Mouse (Mus musculus): ENCODE data around the gene Ano6. TPM values are rescaled to one million over a fixed set of nuclear protein-coding genes. Genes with fewer than 3 reads are reported as not detected.

Ano6 gene
- total and polyA plus RNA-seq, 3 experiments: 14.1 to 19.6 (median 17.3) TPM

DNA sequence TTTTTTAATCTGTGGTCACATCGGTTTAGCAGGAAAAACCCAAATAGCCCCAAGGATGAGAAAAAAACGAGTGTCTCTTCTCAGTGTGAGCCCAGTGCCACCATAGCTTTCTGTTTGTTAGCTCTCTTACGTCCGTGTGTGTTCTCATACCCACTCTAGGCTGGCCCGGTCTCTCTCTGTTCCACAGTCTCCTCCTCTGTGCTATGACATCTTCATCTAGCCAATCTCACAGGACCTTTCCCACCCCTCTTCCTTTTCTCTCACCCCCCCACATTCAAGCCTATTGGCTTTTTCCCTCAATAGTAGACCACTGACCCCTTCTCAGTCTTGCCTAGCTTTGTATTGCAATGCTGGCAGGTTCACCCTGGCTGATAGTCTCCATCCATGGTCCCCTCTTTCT lies 179.5 kb downstream of the Ano6 start:
- H3K27ac ChIP-seq: no peak overlapping the region
- H3K79me2 ChIP-seq (replicated peaks; ENCODE audit: control insufficient read depth, insufficient read depth, low read length): no peaks in the 10 kb centered on the region
- intact Hi-C loops (cut with DNase I): no loop called here
- no peaks in the 10 kb centered on the region; the same call in 1 of the 2 replicates for H3K36me3 ChIP-seq (ENCODE audit: control insufficient read depth, insufficient read depth, low read length)
- H3K4me1 ChIP-seq (ENCODE audit: control insufficient read depth, insufficient read depth, low read length): no peaks in the 10 kb centered on the region
- H3K4me3 ChIP-seq: no peak overlapping the region
- WGBS: 90% methylated on average over 5 of the region's 5 CpGs
- DNase-seq: no peak
- H3K27me3 ChIP-seq (ENCODE audit: control insufficient read depth, insufficient read depth, low read length): no peaks in the 10 kb centered on the region
- no peak for TF ChIP-seq CTCF (IDR thresholded peaks at IDR 0.05)
- no peak for TF ChIP-seq EP300 (IDR thresholded peaks at IDR 0.05; ENCODE audit: insufficient read depth, low read depth, low read length)
- TF ChIP-seq POLR2A (IDR thresholded peaks at IDR 0.05; ENCODE audit: insufficient read depth, low read depth, low read length): no peak
- no peak overlapping the region for H3K9ac ChIP-seq (ENCODE audit: low read depth, low read length)

DNA sequence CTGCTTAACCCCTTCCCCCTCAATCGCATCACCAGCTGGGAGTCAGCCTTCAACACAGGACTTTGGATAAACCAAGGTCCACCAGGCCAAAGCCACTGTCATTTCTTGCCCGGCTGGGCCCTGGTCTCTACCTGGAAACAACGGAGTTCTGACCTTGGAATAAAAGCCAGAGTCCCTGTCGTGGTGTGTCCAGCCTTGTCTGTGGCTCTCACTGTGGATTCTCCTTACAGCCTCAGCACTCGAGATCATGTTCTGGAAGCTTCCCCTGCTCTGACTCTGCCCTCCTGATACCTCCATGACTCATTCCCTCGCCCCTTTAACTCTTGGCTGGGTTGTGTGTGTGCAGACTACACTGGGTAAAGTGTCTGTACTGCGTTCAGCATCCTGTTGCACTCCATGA lies 180.0 kb downstream of the Ano6 start:
- no peaks in the 10 kb centered on the region for H3K4me1 ChIP-seq (ENCODE audit: control insufficient read depth, insufficient read depth, low read length)
- H3K4me3 ChIP-seq: no peak overlapping the region
- no peaks in the 10 kb centered on the region for H3K27me3 ChIP-seq (ENCODE audit: control insufficient read depth, insufficient read depth, low read length)
- no peaks in the 10 kb centered on the region; the same call in 1 of the 2 replicates for H3K36me3 ChIP-seq (ENCODE audit: control insufficient read depth, insufficient read depth, low read length)
- TF ChIP-seq EP300 (IDR thresholded peaks at IDR 0.05; ENCODE audit: insufficient read depth, low read depth, low read length) (no peak), CTCF (IDR thresholded peaks at IDR 0.05) (no peak), POLR2A (IDR thresholded peaks at IDR 0.05; ENCODE audit: insufficient read depth, low read depth, low read length) (no peak)
- H3K79me2 ChIP-seq (replicated peaks; ENCODE audit: control insufficient read depth, insufficient read depth, low read length): no peaks in the 10 kb centered on the region
- no peak for DNase-seq
- no peak overlapping the region for H3K9ac ChIP-seq (ENCODE audit: low read depth, low read length)
- intact Hi-C loops (cut with DNase I): no loop called here
- no peak overlapping the region for H3K27ac ChIP-seq
- 89% methylated on average over 7 of the region's 7 CpGs for WGBS

DNA sequence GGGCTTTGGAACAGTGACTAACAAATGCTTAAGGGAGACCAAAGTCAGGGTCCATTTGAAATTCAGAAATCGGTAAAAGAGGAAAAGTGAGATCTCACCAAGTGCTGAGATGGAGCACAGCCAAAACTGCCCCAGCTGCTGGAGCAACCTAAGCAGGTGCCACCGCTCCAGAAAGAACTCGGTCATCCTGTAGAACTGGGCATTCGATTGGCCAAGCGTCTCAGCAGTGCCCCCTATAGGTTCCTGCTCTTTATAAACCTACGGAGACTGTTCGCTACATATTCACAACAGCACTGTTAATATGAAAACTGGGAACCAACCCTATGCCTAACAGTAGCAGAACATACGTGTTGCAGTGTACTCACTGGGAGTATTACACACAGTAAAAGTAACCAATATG lies 180.7 kb downstream of the Ano6 start:
- WGBS: 92% methylated on average over 8 of the region's 8 CpGs
- H3K9ac ChIP-seq (ENCODE audit: low read depth, low read length): no peak overlapping the region
- TF ChIP-seq POLR2A (IDR thresholded peaks at IDR 0.05; ENCODE audit: insufficient read depth, low read depth, low read length) (no peak), CTCF (IDR thresholded peaks at IDR 0.05) (peak; percentile 60), EP300 (IDR thresholded peaks at IDR 0.05; ENCODE audit: insufficient read depth, low read depth, low read length) (no peak)
- no peaks in the 10 kb centered on the region for H3K27me3 ChIP-seq (ENCODE audit: control insufficient read depth, insufficient read depth, low read length)
- H3K36me3 ChIP-seq (ENCODE audit: control insufficient read depth, insufficient read depth, low read length): no peaks in the 10 kb centered on the region; the same call in 1 of the 2 replicates
- H3K4me3 ChIP-seq: no peak overlapping the region
- H3K27ac ChIP-seq: no peak overlapping the region
- no peak for DNase-seq
- no peaks in the 10 kb centered on the region for H3K4me1 ChIP-seq (ENCODE audit: control insufficient read depth, insufficient read depth, low read length)
- intact Hi-C loops (cut with DNase I): no loop called here
- no peaks in the 10 kb centered on the region for H3K79me2 ChIP-seq (replicated peaks; ENCODE audit: control insufficient read depth, insufficient read depth, low read length)

DNA sequence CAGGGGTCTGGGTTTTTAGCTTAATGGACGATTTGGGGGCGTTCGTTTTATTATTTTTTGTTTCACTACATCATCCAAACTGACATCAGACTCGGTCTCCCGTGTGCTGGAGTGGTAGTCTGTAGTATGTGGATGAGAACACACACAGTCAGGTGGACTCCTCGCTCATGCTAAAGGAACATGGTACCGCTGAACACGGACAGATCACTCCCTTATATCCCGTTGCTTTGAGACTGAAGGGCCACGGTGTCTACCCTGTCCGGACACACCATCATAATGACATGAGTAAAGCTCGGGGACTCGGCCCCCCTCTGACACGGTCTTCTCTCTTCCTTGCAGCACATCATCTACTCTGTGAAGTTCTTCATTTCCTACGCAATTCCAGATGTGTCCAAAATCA lies 181.5 kb downstream of the Ano6 start:
- Histone ChIP-seq H3K36me3 (ENCODE audit: control insufficient read depth, insufficient read depth, low read length) (no peaks in the 10 kb centered on the region), H3K9ac (ENCODE audit: low read depth, low read length) (no peak overlapping the region), H3K27me3 (ENCODE audit: control insufficient read depth, insufficient read depth, low read length) (no peaks in the 10 kb centered on the region), H3K27ac (no peak overlapping the region), H3K79me2 (replicated peaks; ENCODE audit: control insufficient read depth, insufficient read depth, low read length) (no peaks in the 10 kb centered on the region), H3K4me1 (ENCODE audit: control insufficient read depth, insufficient read depth, low read length) (no peaks in the 10 kb centered on the region), H3K4me3 (no peak overlapping the region)
- no peak for DNase-seq
- WGBS: 95% methylated on average over 15 of the region's 15 CpGs
- TF ChIP-seq EP300 (IDR thresholded peaks at IDR 0.05; ENCODE audit: insufficient read depth, low read depth, low read length) (no peak), CTCF (IDR thresholded peaks at IDR 0.05) (no peak), POLR2A (IDR thresholded peaks at IDR 0.05; ENCODE audit: insufficient read depth, low read depth, low read length) (no peak)
- intact Hi-C loops (cut with DNase I): no loop called here

DNA sequence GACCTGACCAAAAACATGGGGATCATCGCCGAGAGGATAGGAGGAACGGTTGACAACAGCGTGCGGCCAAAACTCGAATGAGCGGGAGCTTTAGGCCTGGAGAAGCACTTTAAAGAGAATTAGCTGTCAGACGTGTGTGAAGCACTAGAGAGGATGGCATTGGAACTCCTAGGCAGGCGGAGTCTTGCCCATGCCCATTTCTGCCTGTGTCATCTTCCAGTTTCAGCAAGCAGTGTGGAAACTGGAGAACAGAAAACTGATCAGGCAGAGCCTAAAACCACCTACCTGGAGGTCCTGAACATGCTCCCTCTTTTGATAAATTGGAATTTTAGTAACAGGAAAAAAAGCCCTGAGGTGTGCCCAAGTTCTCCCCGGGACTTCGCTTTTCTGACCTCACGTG lies 182.0 kb downstream of the Ano6 start:
- no peaks in the 10 kb centered on the region for H3K36me3 ChIP-seq (ENCODE audit: control insufficient read depth, insufficient read depth, low read length)
- 96% methylated on average over 12 of the region's 12 CpGs for whole genome bisulfite sequencing
- intact Hi-C loops (cut with DNase I): no loop called here

DNA sequence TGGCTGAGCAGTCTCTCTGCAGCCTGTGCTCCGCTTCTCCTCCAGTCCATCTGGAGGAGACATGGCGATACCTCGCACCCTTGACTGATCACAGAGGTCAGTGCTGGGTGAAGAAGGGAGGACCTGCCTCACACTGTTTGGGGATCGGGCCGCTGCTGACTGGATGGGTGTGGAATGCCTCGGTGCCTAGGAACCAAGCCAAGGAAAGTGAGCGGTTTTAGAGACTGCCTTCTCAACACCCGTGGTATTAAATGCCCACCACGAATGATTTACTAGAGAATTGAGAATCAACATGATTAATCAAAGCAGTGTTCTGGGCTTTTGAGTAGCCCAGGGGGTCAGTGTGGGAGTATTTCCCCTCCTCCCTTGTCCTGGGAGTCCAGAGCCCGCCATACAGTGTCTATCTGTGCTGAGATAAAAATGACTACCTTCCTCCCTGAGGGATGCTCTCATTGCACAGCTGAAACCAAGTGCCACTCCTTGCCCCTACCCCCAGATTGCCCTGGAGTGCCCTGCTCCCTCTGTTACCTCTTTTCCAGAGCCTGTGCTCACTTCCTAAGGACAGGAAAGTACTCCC lies 183.5 kb downstream of the Ano6 start:
- Histone ChIP-seq H3K79me2 (replicated peaks; ENCODE audit: control insufficient read depth, insufficient read depth, low read length) (no peaks in the 10 kb centered on the region), H3K36me3 (ENCODE audit: control insufficient read depth, insufficient read depth, low read length) (no peaks in the 10 kb centered on the region), H3K27me3 (ENCODE audit: control insufficient read depth, insufficient read depth, low read length) (no peaks in the 10 kb centered on the region), H3K9ac (ENCODE audit: low read depth, low read length) (no peak overlapping the region), H3K4me3 (no peak overlapping the region), H3K4me1 (ENCODE audit: control insufficient read depth, insufficient read depth, low read length) (no peaks in the 10 kb centered on the region), H3K27ac (no peak overlapping the region)
- intact Hi-C loops (cut with DNase I): no loop called here
- WGBS: 59% methylated on average over 10 of the region's 10 CpGs
- no peak for DNase-seq
- TF ChIP-seq POLR2A (IDR thresholded peaks at IDR 0.05; ENCODE audit: insufficient read depth, low read depth, low read length) (no peak), EP300 (IDR thresholded peaks at IDR 0.05; ENCODE audit: insufficient read depth, low read depth, low read length) (no peak), CTCF (IDR thresholded peaks at IDR 0.05) (no peak)

More for the DNA sequence above, 182.0 kb downstream of the Ano6 start:
- Histone ChIP-seq H3K9ac (ENCODE audit: low read depth, low read length) (no peak overlapping the region), H3K79me2 (replicated peaks; ENCODE audit: control insufficient read depth, insufficient read depth, low read length) (no peaks in the 10 kb centered on the region), H3K4me1 (ENCODE audit: control insufficient read depth, insufficient read depth, low read length) (no peaks in the 10 kb centered on the region), H3K27ac (no peak overlapping the region), H3K27me3 (ENCODE audit: control insufficient read depth, insufficient read depth, low read length) (no peaks in the 10 kb centered on the region), H3K4me3 (no peak overlapping the region)
- no peak for DNase-seq
- TF ChIP-seq CTCF (IDR thresholded peaks at IDR 0.05): no peak
- no peak for TF ChIP-seq POLR2A (IDR thresholded peaks at IDR 0.05; ENCODE audit: insufficient read depth, low read depth, low read length)
- no peak for TF ChIP-seq EP300 (IDR thresholded peaks at IDR 0.05; ENCODE audit: insufficient read depth, low read depth, low read length)
